Mouse (Mus musculus) forebrain, embryonic 15.5 days (tissue): ENCODE results near the gene Mgat4a. TPM values are rescaled to one million over a fixed set of nuclear protein-coding genes. Genes with fewer than 3 reads are reported as not detected.

Experiments
- ATAC-seq: fragments of 200-750 bp; cut with Nextera tagmentation; replicated peaks from 2 replicates; pipeline ENCODE4 v1.8.0; 2017; ENCODE audit warnings: mild to moderate bottlenecking, moderate TSS enrichment, moderate library complexity
- H3K27ac ChIP-seq: fragments of 300-500 bp; sonication (generic); replicated peaks from 2 replicates; pipeline ENCODE4 v1.5.1; 2015; ENCODE audit warnings: mild to moderate bottlenecking, inconsistent platforms
- H3K27me3 ChIP-seq: fragments of 300-500 bp; sonication (generic); 2 replicates; pipeline ENCODE4 v1.6.1; 2015; ENCODE audit warnings: inconsistent platforms
- H3K36me3 ChIP-seq: fragments of 300-500 bp; sonication (generic); 2 replicates; pipeline ENCODE4 v1.6.1; 2015; ENCODE audit warnings: mild to moderate bottlenecking, inconsistent platforms
- H3K4me1 ChIP-seq: fragments of 300-500 bp; sonication (generic); 2 replicates; pipeline ENCODE4 v1.6.1; 2015; ENCODE audit warnings: inconsistent platforms
- H3K4me2 ChIP-seq: fragments of 300-500 bp; sonication (generic); replicated peaks from 2 replicates; pipeline ENCODE4 v1.6.1; 2015; ENCODE audit warnings: mild to moderate bottlenecking, inconsistent platforms
- H3K4me3 ChIP-seq: fragments of 300-500 bp; sonication (generic); 2 replicates; pipeline ENCODE4 v1.5.1; 2015; ENCODE audit warnings: mild to moderate bottlenecking, inconsistent platforms
- H3K9ac ChIP-seq: fragments of 300-500 bp; sonication (generic); replicated peaks from 2 replicates; pipeline ENCODE4 v1.6.1; 2015; ENCODE audit warnings: mild to moderate bottlenecking, inconsistent platforms
- H3K9me3 ChIP-seq: fragments of 300-500 bp; sonication (generic); 2 replicates; pipeline ENCODE4 v1.6.1; 2016; ENCODE audit warnings: inconsistent platforms
- WGBS: fragments of 180-500 bp; shearing (Covaris S2); methylation state at CpG from one replicate; pipeline ENCODE4 v1.1.7; 2015; ENCODE audit warnings: mixed read lengths; 5-methylcytosine and 5-hydroxymethylcytosine counted together
- polyA plus RNA-seq: library from polyadenylated mRNA; unstranded; fragments of >200 nt; fragmentation: Nextera tagmentation; extraction: Ambion mirVana; gene quantifications from 2 replicates; pipeline ENCODE4 v1.2.1, GENCODE M21; 2015

The Mgat4a gene
- polyA plus RNA-seq, 1 experiment from 2014 or later, result 7.2 TPM

GRCm38 (mm10) chr1:37398961-37399360 is 141.9 kb downstream of the Mgat4a start:
- no peak overlapping the region for H3K4me3 ChIP-seq
- no peak overlapping the region for H3K27ac ChIP-seq
- WGBS, result 83% methylated on average over 3 of the region's 3 CpGs
- no peaks in the 10 kb centered on the region for H3K27me3 ChIP-seq
- H3K4me2 ChIP-seq, result no peak overlapping the region
- no peak overlapping the region for H3K9ac ChIP-seq
- ATAC-seq, result no peak
- no peaks in the 10 kb centered on the region for H3K9me3 ChIP-seq
- no peaks in the 10 kb centered on the region for H3K4me1 ChIP-seq
- peaks cover 25% of the 10 kb centered on the region; the same call in 1 of the 2 replicates for H3K36me3 ChIP-seq

- no peak overlapping the region for H3K4me3 ChIP-seq
- H3K4me2 ChIP-seq, result no peak overlapping the region
- H3K9ac ChIP-seq, result no peak overlapping the region
- no peak for ATAC-seq
- no peaks in the 10 kb centered on the region for H3K27me3 ChIP-seq
- peaks cover 39% of the 10 kb centered on the region; the same call in 1 of the 2 replicates for H3K36me3 ChIP-seq
- 88% methylated on average over 1 of the region's 1 CpGs for WGBS
- H3K9me3 ChIP-seq, result no peaks in the 10 kb centered on the region
- no peaks in the 10 kb centered on the region for H3K4me1 ChIP-seq
- H3K27ac ChIP-seq, result no peak overlapping the region
Observed at GRCm38 (mm10) chr1:37396481-37396880, 144.3 kb downstream of the Mgat4a start.

- Histone ChIP-seq H3K4me1 (no peaks in the 10 kb centered on the region), H3K9me3 (no peaks in the 10 kb centered on the region), H3K4me2 (no peak overlapping the region), H3K36me3 (peaks cover 44% of the 10 kb centered on the region; the same call in 1 of the 2 replicates), H3K4me3 (no peak overlapping the region), H3K9ac (no peak overlapping the region), H3K27me3 (no peaks in the 10 kb centered on the region), H3K27ac (no peak overlapping the region)
- ATAC-seq, result no peak
- 55% methylated on average over 5 of the region's 5 CpGs for WGBS
Observed at GRCm38 (mm10) chr1:37393174-37393573, 147.6 kb downstream of the Mgat4a start.

Other genes with a start within 250 kb of the Mgat4a start
- 55.0 and 56.0 TPM in 2 replicates for gene Inpp4a, start 241.2 kb downstream of the Mgat4a start, polyA plus RNA-seq
- 53.0 and 56.6 TPM in 2 replicates for gene Coa5, start 110.9 kb downstream of the Mgat4a start, polyA plus RNA-seq
- 126 and 128 TPM in 2 replicates for gene Unc50, start 110.9 kb downstream of the Mgat4a start, polyA plus RNA-seq
- gene 2010300C02Rik, start 179.1 kb upstream of the Mgat4a start, polyA plus RNA-seq, result 2.9 and 3.1 TPM in 2 replicates